Mouse (Mus musculus): ENCODE results near the gene Sbf2.

Gene Sbf2

GRCm38 (mm10) chr7:110629892-110630666, 15.4 kb upstream of the Sbf2 start:
- peak; percentile 98 for DNase-seq (ENCODE audit: low read depth, low spot score)

GRCm38 (mm10) chr7:110628611-110629354, 14.1 kb upstream of the Sbf2 start:
- peak; percentile 76 for DNase-seq (ENCODE audit: low read depth, low spot score)

GRCm38 (mm10) chr7:110628273-110628600, 13.5 kb upstream of the Sbf2 start:
- DNase-seq (ENCODE audit: low read depth, low spot score) = peak; percentile 70

GRCm38 (mm10) chr7:110627486-110628272, 13.0 kb upstream of the Sbf2 start, which contains the start of gene Adm:
Gene Adm (plus strand): TSS chr7:110627661.
- peak; percentile 97 for DNase-seq (ENCODE audit: low read depth, low spot score)

- DNase-seq (ENCODE audit: low read depth, low spot score) = no peak
Observed at GRCm38 (mm10) chr7:110627099-110627482, 12.4 kb upstream of the Sbf2 start.

GRCm38 (mm10) chr7:110626186-110627098, 11.7 kb upstream of the Sbf2 start:
- peak; percentile 76 for DNase-seq (ENCODE audit: low read depth, low spot score)

GRCm38 (mm10) chr7:110625489-110625888, 10.8 kb upstream of the Sbf2 start:
- peak; percentile 58 for DNase-seq (ENCODE audit: low read depth, low spot score)

GRCm38 (mm10) chr7:110624961-110625360, 10.2 kb upstream of the Sbf2 start:
- DNase-seq (ENCODE audit: low read depth, low spot score) = no peak

GRCm38 (mm10) chr7:110624067-110624466, 9.3 kb upstream of the Sbf2 start:
- DNase-seq (ENCODE audit: low read depth, low spot score) = no peak

- no peak for DNase-seq (ENCODE audit: low read depth, low spot score)
Observed at GRCm38 (mm10) chr7:110619086-110619611, 4.4 kb upstream of the Sbf2 start.

- no peak for DNase-seq (ENCODE audit: low read depth, low spot score)
Observed at GRCm38 (mm10) chr7:110615792-110616191, 1.1 kb upstream of the Sbf2 start.

- peak; percentile 78 for DNase-seq (ENCODE audit: low read depth, low spot score)
Observed at GRCm38 (mm10) chr7:110615151-110615631, 469 bp upstream of the Sbf2 start.

- peak; percentile 85 for DNase-seq (ENCODE audit: low read depth, low spot score)
Observed at GRCm38 (mm10) chr7:110613381-110614132, 1.2 kb downstream of the Sbf2 start.

GRCm38 (mm10) chr7:110606906-110607305, 7.8 kb downstream of the Sbf2 start:
- DNase-seq (ENCODE audit: low read depth, low spot score) = no peak

GRCm38 (mm10) chr7:110605476-110605875, 9.2 kb downstream of the Sbf2 start:
- no peak for DNase-seq (ENCODE audit: low read depth, low spot score)

GRCm38 (mm10) chr7:110597141-110597540, 17.6 kb downstream of the Sbf2 start:
- no peak for DNase-seq (ENCODE audit: low read depth, low spot score)

- DNase-seq (ENCODE audit: low read depth, low spot score) = peak; percentile 54
Observed at GRCm38 (mm10) chr7:110593991-110594390, 20.7 kb downstream of the Sbf2 start.

GRCm38 (mm10) chr7:110587721-110588120, 27.0 kb downstream of the Sbf2 start:
- peak; percentile 64 for DNase-seq (ENCODE audit: low read depth, low spot score)

GRCm38 (mm10) chr7:110585250-110585649, 29.5 kb downstream of the Sbf2 start:
- no peak for DNase-seq (ENCODE audit: low read depth, low spot score)

- DNase-seq (ENCODE audit: low read depth, low spot score) = no peak
Observed at GRCm38 (mm10) chr7:110584159-110584558, 30.6 kb downstream of the Sbf2 start.
